Mouse (Mus musculus) lung, adult 2 months (tissue): Measurements from ENCODE around the gene Tipin.

Source experiments
- CTCF ChIP-seq: fragments of 200-500 bp; IDR thresholded peaks from 2 replicates; pipeline ENCODE4 v1.5.1; 2011; ENCODE audit warnings: mild to moderate bottlenecking, low read length, control low read depth; ENCODE audit not compliant: insufficient read depth
- POLR2A ChIP-seq: fragments of 200-500 bp; IDR thresholded peaks from 2 replicates; pipeline ENCODE4 v1.6.1; 2011; ENCODE audit warnings: low read depth, mild to moderate bottlenecking, control low read depth, low read length, borderline replicate concordance; ENCODE audit errors: extremely low read depth

DNA sequence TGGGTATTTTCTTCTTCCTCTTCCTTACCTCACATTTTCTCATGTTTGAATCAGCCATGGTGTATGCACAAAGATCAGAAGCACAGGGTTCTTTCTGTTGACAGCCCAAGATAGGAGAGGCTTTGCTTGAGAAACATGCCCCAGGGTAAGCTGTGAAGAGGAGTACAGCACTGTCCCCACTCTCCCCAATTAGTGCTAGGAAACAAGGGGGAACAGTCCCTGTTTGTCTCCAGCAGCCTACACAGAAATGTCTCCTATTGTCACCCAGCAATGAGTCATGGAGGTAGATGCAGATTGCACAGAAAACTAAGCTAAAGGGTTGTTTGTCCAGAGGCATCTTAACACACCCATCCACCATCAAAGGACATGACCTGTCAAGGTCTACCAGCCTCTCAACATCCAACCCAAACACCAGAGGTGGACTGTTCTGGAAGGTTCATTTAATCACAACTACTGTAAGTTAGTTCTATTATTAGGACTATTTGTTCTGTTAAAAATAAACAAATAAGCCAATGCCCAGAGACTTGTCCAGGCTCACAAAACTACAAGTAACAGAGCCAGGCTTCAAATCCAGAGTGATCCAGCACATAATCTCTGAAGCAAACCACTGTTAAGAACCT is 31.2 kb upstream of the Tipin start:
- no peak for TF ChIP-seq CTCF
- no peak for TF ChIP-seq POLR2A
